Mouse (Mus musculus): ENCODE results near the gene Ahsg. TPM values are rescaled to one million over a fixed set of nuclear protein-coding genes. Genes with fewer than 3 reads are reported as not detected.
A peak's percentile ranks its signal among the peaks of the same experiment; 100 is the strongest.

Gene Ahsg
- not detected in 2 replicates for total RNA-seq (2017)

- no peak for ATAC-seq (ENCODE audit: extremely low read depth, insufficient number of reproducible peaks, low FRiP score, poor library complexity, severe bottlenecking)
Measured at GRCm38 (mm10) chr16:22890683-22891510, at the start of gene Ahsg. TSS of gene Ahsg (plus strand) at chr16:22891277.

- ATAC-seq (ENCODE audit: extremely low read depth, insufficient number of reproducible peaks, low FRiP score, poor library complexity, severe bottlenecking), result no peak
Measured at GRCm38 (mm10) chr16:22842871-22843270, 48.2 kb upstream of the Ahsg start.

DNA sequence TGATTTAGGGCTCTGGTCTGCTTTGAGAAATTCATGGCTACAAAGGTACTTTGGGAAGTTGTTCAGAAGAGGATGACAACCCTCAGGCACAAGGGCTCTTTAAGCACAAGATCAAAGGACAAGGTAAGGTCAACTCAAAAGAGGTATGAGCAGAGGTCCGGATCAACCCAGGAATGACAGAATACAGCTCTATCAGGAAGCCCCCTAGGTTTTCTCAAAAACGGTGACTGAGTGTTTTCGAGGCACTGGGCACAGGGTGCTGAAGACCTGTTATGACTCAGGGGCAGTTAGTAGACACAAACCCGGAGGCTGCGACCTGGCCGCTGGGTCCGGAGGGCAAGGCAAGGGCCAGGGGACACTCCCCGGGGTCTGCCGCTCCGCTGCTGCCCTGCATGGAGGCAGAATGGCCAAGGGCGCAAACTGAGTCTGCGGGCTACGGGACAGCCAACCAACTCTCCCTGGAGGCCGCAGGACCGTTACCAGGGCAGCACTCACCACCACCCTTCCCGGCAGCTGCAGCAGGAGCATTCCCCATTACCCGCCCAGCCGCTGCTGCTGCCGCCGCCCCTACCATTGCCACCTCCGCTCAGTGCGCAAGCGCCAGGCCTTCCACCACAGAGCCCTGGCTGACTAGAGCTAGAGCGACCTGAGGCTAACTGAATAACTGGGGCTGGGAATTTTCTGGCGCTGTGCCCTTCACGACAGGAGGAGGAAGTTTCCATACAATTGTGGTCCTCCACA lies 46.8 kb upstream of the Ahsg start:
- ATAC-seq (ENCODE audit: extremely low read depth, insufficient number of reproducible peaks, low FRiP score, poor library complexity, severe bottlenecking), result no peak

GRCm38 (mm10) chr16:22844834-22845233 lies 46.2 kb upstream of the Ahsg start:
- ATAC-seq (ENCODE audit: extremely low read depth, insufficient number of reproducible peaks, low FRiP score, poor library complexity, severe bottlenecking), result no peak

DNA sequence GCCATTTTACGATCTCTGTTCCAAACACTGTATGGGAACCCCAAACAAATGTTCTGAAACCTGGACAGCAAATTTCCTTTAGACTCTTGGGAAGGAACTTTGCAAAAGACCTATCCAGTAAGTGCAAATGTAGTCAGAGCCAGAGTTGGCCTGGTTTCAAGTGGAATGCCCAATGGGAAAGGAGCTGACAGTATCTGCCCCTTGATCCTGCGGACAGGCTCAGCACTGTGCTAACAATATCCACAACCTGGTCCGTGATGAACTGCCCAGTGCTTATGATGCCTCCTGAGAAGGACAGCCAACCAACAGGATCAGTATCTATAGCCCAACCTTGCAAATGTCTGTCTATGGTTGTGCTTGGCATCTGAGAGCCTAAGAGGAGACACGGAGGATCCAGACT lies 45.6 kb upstream of the Ahsg start:
- no peak for ATAC-seq (ENCODE audit: extremely low read depth, insufficient number of reproducible peaks, low FRiP score, poor library complexity, severe bottlenecking)

DNA sequence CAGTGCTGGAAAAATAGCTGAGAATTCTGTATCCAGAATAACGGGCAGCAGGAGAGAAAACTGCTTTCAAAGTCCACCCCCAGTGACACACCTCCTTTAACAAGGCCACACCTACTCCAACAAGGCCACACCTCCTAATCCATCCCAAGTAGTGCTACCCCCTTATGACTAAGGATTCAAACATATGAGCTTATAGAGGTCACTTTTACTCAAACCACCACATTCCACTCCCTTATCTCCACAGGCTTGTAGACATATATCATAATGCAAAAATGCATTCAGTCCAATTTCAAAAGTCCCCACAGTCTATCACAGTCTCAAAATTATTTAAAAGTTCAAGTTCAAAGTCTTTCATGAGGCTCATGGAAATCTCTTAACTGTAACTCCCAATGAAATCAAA lies 43.4 kb upstream of the Ahsg start:
- no peak for ATAC-seq (ENCODE audit: extremely low read depth, insufficient number of reproducible peaks, low FRiP score, poor library complexity, severe bottlenecking)

- no peak for ATAC-seq (ENCODE audit: extremely low read depth, insufficient number of reproducible peaks, low FRiP score, poor library complexity, severe bottlenecking)
Measured at GRCm38 (mm10) chr16:22848331-22848730, 42.7 kb upstream of the Ahsg start.

DNA sequence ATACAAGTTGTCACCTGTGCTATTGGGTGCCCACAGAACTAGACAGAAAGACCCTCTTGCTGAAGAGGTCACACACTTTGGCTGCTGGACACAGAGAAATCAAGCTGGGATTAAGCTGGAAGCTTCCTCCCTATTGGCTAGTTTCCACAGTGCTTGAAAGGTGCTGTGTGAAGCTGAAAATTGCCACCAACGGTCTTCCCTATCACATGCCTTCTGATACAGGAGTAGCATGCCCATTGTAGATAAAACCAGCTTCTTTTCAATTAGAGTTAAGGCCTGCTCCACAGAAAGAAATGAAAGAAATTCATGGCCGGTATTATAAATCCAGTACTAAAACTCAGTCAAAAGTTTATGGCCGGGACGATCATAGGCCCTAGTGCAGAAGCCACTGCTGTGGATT lies 38.4 kb upstream of the Ahsg start:
- no peak for ATAC-seq (ENCODE audit: extremely low read depth, insufficient number of reproducible peaks, low FRiP score, poor library complexity, severe bottlenecking)

- ATAC-seq (ENCODE audit: extremely low read depth, insufficient number of reproducible peaks, low FRiP score, poor library complexity, severe bottlenecking), result no peak
Measured at GRCm38 (mm10) chr16:22856773-22857172, 34.3 kb upstream of the Ahsg start.

GRCm38 (mm10) chr16:22857431-22858113 lies 33.5 kb upstream of the Ahsg start, which contains the start of the genes Tbccd1 and Dnajb11:
TSS of gene Tbccd1 (minus strand) at chr16:22857669.
TSS of gene Dnajb11 (plus strand) at chr16:22857845.
- peak; percentile 97 for ATAC-seq (ENCODE audit: extremely low read depth, insufficient number of reproducible peaks, low FRiP score, poor library complexity, severe bottlenecking)

DNA sequence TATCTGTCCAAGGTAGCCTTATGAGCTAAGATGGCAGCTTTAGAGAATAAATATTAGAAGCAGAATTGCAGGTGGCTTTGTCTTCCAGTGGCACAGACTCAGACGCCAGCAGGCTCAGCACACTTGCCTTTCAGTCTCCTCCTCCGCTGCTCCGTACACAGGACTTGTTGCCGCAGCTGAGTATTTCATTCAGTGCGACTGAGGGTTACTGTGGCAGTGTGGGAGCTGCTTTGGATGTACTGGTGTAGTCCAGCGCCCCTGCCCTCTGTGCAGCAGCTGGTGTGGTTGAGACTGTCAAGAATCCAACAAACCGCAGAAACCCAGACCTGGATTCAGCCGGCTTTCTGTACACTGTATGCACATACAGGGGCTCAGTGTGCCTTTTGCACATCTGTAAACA lies 18.7 kb upstream of the Ahsg start:
- ATAC-seq (ENCODE audit: extremely low read depth, insufficient number of reproducible peaks, low FRiP score, poor library complexity, severe bottlenecking), result no peak

GRCm38 (mm10) chr16:22873369-22873768 lies 17.7 kb upstream of the Ahsg start:
- no peak for ATAC-seq (ENCODE audit: extremely low read depth, insufficient number of reproducible peaks, low FRiP score, poor library complexity, severe bottlenecking)

DNA sequence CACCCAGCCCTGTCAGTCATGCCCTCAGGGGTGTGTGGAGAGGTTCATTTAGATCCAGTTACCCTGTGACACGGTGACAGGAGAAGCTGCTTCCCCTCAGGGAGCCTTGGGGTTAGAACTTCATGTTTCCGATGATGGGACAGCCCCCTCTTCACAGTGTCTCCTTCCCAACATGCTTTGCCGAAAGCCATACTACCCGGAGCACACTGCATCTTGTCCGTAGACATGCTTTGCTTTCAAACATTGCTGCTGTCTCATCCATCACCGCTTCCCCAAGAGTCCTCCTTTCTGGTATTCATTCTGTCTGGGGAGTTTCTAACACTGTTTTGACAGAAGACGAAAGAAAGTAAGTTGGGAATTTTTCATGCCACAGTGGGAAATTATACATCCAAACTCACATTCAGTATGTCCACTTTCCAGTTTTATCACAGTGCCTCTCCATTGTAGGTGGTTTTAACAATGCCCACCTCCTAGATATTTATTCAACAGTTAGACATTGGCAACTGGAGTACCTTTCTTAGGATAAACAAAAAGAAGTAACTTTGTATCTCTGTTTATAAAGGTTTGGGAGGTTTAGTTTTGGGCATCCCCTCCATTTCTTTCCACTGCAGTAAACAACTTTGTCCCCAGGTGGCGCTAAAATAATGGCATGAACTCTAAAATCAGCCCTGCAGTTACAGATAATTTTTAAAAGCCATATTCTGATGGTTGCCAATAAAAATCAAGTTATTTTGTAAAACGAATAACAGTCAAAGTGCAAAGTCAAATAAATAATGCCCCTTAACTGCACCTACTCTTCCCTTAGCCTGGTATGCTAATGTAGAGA lies 14.6 kb upstream of the Ahsg start:
- no peak for ATAC-seq (ENCODE audit: extremely low read depth, insufficient number of reproducible peaks, low FRiP score, poor library complexity, severe bottlenecking)

DNA sequence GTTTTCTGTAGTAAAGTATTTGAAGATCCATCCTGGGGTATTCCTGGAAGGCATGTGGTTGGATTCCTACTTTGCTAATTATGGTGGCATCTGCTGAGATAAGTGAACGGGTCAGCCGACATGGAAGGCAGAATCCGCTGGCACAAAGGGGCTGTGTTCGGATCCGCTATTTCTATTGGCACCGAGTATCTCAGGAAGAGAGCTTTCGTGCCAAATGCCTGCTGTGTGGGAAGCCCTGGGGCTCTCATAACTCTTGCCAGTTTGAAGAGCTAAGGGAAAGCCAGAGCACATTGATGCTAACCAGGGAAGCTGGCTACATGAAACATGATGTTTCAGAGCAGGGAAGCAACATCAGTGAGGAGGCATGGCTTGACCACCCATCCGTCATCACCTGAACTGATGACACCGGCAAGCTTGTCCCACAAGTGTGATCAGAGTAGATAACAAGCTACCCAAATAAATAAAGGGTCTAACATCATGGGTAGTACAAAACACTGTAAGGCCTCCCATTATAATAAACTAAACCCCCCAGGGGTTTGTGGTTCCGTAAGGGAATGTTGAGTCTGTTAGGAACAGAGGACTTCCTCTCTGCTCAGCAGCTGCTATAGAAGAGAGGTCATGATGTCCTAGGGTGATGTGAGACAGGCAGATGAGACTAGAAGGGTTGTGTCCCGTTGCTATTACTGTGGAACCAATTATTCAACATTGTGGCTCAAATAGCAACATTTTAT lies 13.3 kb upstream of the Ahsg start:
- no peak for ATAC-seq (ENCODE audit: extremely low read depth, insufficient number of reproducible peaks, low FRiP score, poor library complexity, severe bottlenecking)

DNA sequence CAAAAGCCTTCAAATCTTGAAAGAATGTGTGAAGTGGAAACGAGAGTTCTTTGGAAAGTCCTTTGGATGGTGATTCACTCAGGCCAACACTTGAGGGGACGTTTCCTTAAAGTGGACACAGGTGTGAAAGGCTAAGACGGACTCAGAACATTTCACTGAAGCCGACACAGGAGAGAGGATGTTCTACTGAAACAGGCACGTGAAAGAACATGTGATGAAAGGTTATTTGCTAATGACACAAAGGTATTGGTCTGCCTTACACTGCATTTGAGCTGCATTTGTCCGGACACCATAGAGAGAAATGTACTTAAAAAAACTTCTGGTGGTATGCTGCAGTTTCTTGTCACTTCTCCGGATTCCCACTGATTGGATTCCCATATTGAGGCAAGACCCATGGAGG lies 12.4 kb upstream of the Ahsg start:
- ATAC-seq (ENCODE audit: extremely low read depth, insufficient number of reproducible peaks, low FRiP score, poor library complexity, severe bottlenecking), result no peak

- ATAC-seq (ENCODE audit: extremely low read depth, insufficient number of reproducible peaks, low FRiP score, poor library complexity, severe bottlenecking), result no peak
Measured at GRCm38 (mm10) chr16:22879945-22880595, 11.0 kb upstream of the Ahsg start.

- ATAC-seq (ENCODE audit: extremely low read depth, insufficient number of reproducible peaks, low FRiP score, poor library complexity, severe bottlenecking), result no peak
Measured at GRCm38 (mm10) chr16:22880900-22881299, 10.2 kb upstream of the Ahsg start.

DNA sequence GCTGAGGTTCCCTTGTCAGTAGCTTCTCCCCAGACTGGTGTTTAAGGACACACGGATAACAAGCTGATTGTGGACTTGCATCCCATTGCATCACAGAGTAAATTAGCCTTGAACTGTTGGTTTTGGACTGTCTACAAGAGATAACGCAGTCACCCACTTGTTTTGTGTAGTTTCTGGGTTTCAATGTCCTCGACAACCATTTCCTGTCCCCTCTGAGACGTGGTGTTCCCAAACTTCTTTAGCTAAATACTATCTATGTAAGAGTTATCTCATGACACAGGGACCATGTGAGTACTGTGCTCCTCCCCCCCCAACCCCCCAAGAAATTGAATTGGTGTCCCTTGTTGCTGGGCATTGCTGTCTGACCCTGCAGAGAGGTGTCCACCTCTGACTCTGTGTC lies 9.6 kb upstream of the Ahsg start:
- ATAC-seq (ENCODE audit: extremely low read depth, insufficient number of reproducible peaks, low FRiP score, poor library complexity, severe bottlenecking), result no peak
